Mouse (Mus musculus): Measurements from ENCODE around the gene Ilkap.

GRCm38 (mm10) chr1:91367295-91367694 is 31.3 kb downstream of the Ilkap start:
- TF ChIP-seq POLR2A (IDR thresholded peaks at IDR 0.05; ENCODE audit: insufficient read depth, low read depth, low read length) (no peak), CTCF (IDR thresholded peaks at IDR 0.05) (no peak), EP300 (IDR thresholded peaks at IDR 0.05; ENCODE audit: insufficient read depth, low read depth, low read length) (no peak)

All from heart, adult 2 months (tissue).